Mouse (Mus musculus) megakaryocyte, embryonic 14.5 days (primary cell): ENCODE data around the gene Npas2.

Source experiments
- FLI1 ChIP-seq: IDR thresholded peaks from 2 replicates; pipeline ENCODE4 v1.6.1; 2012; ENCODE audit warnings: low read length, inconsistent platforms, mixed read lengths
- GATA1 ChIP-seq: IDR thresholded peaks from 3 replicates; pipeline ENCODE4 v1.6.1; 2012; ENCODE audit warnings: mixed read lengths, low read length, inconsistent platforms, borderline replicate concordance

DNA sequence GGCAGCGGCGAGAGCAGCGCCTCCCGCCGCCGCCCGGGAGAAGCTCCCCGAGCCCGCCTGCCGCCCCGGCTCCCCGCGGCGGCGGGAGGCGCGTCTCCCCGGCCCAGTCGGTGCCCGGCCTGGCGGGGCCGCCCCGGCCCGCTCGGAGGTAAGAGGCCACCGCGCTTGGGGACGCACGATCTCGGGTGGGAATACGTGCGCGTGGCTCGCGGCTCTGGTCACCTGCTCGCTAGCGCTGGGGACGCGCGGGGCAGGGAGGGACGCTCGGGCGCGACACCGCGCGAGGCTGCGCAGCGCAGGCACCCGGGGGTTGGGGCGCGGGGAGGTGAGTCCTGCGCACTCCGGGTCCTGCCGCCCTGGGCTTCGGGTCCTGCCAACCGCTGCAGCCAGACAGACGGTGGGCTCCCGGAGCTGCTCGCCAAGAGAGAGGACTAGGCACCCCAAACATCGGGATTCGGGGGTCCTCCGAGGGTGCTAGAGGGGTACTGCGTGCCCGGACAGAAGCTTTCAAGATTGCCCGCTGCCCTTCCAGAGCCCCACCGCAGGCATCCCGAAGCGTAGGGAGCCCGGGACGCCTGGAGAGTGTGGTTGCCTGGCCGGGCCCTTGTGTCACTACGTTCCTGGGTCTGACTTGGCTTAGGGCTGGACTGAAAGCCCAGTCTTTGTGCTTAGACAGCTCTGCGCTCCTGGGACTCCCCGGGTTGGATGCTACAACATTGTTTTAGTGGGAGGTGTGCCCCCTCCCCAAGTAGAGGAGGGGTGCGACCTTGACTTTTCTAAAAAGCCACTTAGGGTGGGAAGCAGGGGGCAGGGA is 538 bp downstream of the Npas2 start:
- TF ChIP-seq FLI1 = no peak
- no peak for TF ChIP-seq GATA1
